Mouse (Mus musculus): Measurements from ENCODE around the gene Kcnma1.

- TF ChIP-seq CTCF (conservative IDR thresholded peaks at IDR 0.05; ENCODE audit: low read length) (no peak), POU5F1 (IDR thresholded peaks at IDR 0.05; ENCODE audit: borderline replicate concordance, low read length) (no peak)
Observed at GRCm38 (mm10) chr14:23565931-23566330, 448.4 kb downstream of the Kcnma1 start.
